Comparison of ENCODE assay signal across 8 mouse cellular contexts in genomic region chr2:152226248-152227050, GRCm38 (mm10). TPM values are rescaled to one million over a fixed set of nuclear protein-coding genes. Genes with fewer than 3 reads are reported as not detected.
DNase-seq lines count a peak whose midpoint lies in the region; ATAC-seq and TF ChIP-seq lines count a peak whose summit lies in the region.

Csnk2a1 (plus strand) TSS chr2:152226839.

- H3K4me3 ChIP-seq in cortical plate, adult 2 months (ENCODE audit: insufficient read depth, low read length): peak within 1 kb of the TSS; percentile 100

- TF ChIP-seq CTCF in cortical plate, adult 2 months (IDR thresholded peaks at IDR 0.05; ENCODE audit: extremely low read depth, insufficient read depth, low read length): no peak

- TF ChIP-seq POLR2A in cortical plate, adult 2 months (IDR thresholded peaks at IDR 0.05; ENCODE audit: extremely low read depth, insufficient read depth, low read length): no peak; the same call in 1 of the 2 replicates

- DNase-seq in gastrocnemius, postnatal 10 days: peak; percentile 90
- peak; percentile 96 for DNase-seq in induced T-regulatory cell, adult 2 months (ENCODE audit: low read depth)
- DNase-seq in left cerebral cortex, adult 9 months (ENCODE audit: low spot score in 2 of 2): peak; percentile 84 to 93
- peak; percentile 87 for DNase-seq in right cerebral cortex, postnatal 14 days
- peak; percentile 90 to 92 for DNase-seq in urinary bladder, postnatal 36 days (ENCODE audit: low spot score in 2 of 2)

- peak; percentile 87 for ATAC-seq in activated CD4-positive, CD25-positive, alpha-beta regulatory T cell, adult 4 months
- peak; percentile 89 for ATAC-seq in megakaryocyte progenitor cell, adult 5-6 weeks (replicated peaks; ENCODE audit: poor library complexity)

- H3K4me1 ChIP-seq in cortical plate, adult 2 months (ENCODE audit: control insufficient read depth, insufficient read depth, low read length): peaks cover 5% of the 10 kb centered on the region; the same call in 1 of the 2 replicates

- peak within 1 kb of the TSS; percentile 100 for H3K27ac ChIP-seq in cortical plate, adult 2 months (ENCODE audit: insufficient read depth, low read length)

RNA-seq across cellular contexts. Expression of gene Csnk2a1, which starts in this region (rescaled TPM):
- 10 to 100 TPM; 68.0 to 91.6 TPM for polyA plus RNA-seq in activated CD4-positive, CD25-positive, alpha-beta regulatory T cell, adult 4 months (2017; shearing (Covaris generic))
- polyA plus RNA-seq in cortical plate, adult 2 months (2012; rRNA removed): 70.7 and 73.3 TPM in 2 replicates
- total RNA-seq in gastrocnemius, postnatal 10 days (2021): 10 to 100 TPM; 77.9 to 80.9 TPM
- 55.9 and 68.2 TPM in 2 replicates for total RNA-seq in megakaryocyte progenitor cell, adult 5-6 weeks (2015)
- total RNA-seq in megakaryocyte progenitor cell, adult 5-6 weeks (2017): 111 and 125 TPM in 2 replicates

Comparison
In these comparisons a context has a peak if more than half of its experiments do, and no peak if none do; other contexts are left out.
1. Peak in every context shown above with its lines: DNase-seq, ATAC-seq, H3K4me3 ChIP-seq and H3K27ac ChIP-seq.